Mouse (Mus musculus) kidney, adult 2 months (tissue): ENCODE data around the gene Utp14a.

Experiments used
- CTCF ChIP-seq: fragments of 200-500 bp; conservative IDR thresholded peaks from 2 replicates; pipeline ENCODE4 v1.5.1; 2011; ENCODE audit warnings: low read depth, mild to moderate bottlenecking, control low read depth, low read length, moderate library complexity, mixed read lengths; ENCODE audit not compliant: insufficient read depth, insufficient read length
- POLR2A ChIP-seq: fragments of 200-500 bp; IDR thresholded peaks from one replicate; pipeline ENCODE4 v1.6.1; 2011; ENCODE audit warnings: low read depth, low read length, control low read depth

GRCm38 (mm10) chrX:48284386-48285005, 27.8 kb downstream of the Utp14a start:
- TF ChIP-seq POLR2A (no peak), CTCF (no peak)
